Mouse (Mus musculus): ENCODE data around the gene Nemp1. TPM values are rescaled to one million over a fixed set of nuclear protein-coding genes. Genes with fewer than 3 reads are reported as not detected.
A peak's percentile ranks its signal among the peaks of the same experiment; 100 is the strongest.

Gene Nemp1
- polyA plus RNA-seq, 1 experiment = 2.5 TPM

DNA sequence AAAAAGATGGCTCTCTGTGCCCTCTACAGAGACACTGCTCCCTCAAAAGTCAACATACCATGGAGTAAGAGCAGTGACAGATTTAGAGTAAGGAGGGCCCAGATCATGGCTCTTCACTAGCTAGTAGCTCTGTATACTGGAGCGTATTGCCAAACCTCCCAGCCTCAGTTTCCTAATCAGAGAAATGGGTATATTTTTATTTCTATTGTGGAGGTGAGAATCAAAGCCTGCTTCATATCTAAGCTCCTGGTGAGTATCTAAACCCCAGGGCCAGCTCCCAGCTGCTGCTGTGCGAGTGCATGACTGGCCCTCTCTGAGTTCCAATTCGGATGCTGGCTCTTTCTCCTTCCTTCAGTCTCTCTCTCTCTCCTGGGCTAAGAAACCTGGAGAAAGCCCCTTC, 57.5 kb downstream of the Nemp1 start, which contains the start of gene Tac2:
TSS of gene Tac2 (plus strand) at position 301 of the 400 bp plus-strand sequence.
- TF ChIP-seq POLR2A (IDR thresholded peaks at IDR 0.05; ENCODE audit: low read depth, low read length) (no peak), CTCF (IDR thresholded peaks at IDR 0.05; ENCODE audit: extremely low read depth, insufficient read length, insufficient replicate concordance, low read depth, low read length) (no peak)

DNA sequence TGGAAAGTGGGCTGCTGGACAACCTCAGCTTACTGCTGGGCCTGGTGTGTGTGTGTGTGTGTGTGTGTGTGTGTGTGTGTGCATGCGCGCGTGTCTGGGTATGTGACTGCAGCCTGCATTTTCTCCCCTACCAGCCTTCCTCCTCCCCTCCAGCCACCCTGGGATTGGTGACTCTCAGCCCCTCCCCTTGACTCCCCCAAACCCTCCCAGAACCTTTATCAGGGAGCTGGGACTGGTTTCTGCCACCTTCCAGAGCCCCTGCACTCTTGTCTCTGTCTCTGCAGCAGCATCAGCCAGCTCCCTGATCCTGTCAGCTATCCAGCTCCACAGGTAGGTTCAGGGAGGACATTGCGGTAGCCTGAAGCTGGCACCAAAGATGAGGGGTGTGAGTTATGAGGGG, 58.4 kb downstream of the Nemp1 start:
- Histone ChIP-seq H3K36me3 (ENCODE audit: control insufficient read depth, insufficient read depth, low read length) (peaks cover 14% of the 10 kb centered on the region), H3K4me3 (ENCODE audit: low read depth, low read length) (no peak overlapping the region), H3K4me1 (ENCODE audit: control insufficient read depth, insufficient read depth, insufficient read length, low read length) (peaks cover 2% of the 10 kb centered on the region; the same call in 1 of the 2 replicates), H3K27me3 (ENCODE audit: control insufficient read depth, insufficient read depth, low read length) (no peaks in the 10 kb centered on the region), H3K27ac (ENCODE audit: insufficient read depth, low read depth, low read length) (no peak overlapping the region)
- TF ChIP-seq CTCF (IDR thresholded peaks at IDR 0.05; ENCODE audit: extremely low read depth, insufficient read length, insufficient replicate concordance, low read depth, low read length) = no peak
- TF ChIP-seq POLR2A (IDR thresholded peaks at IDR 0.05; ENCODE audit: low read depth, low read length) = no peak
- WGBS = 88% methylated on average over 4 of the region's 4 CpGs

More for the DNA sequence above, 57.5 kb downstream of the Nemp1 start, which contains the start of gene Tac2:
- H3K4me3 ChIP-seq (ENCODE audit: low read depth, low read length) = no peak within 1 kb of the TSS
- H3K27ac ChIP-seq (ENCODE audit: insufficient read depth, low read depth, low read length) = no peak within 1 kb of the TSS; the same call in 1 of the 2 replicates
- peaks cover 2% of the 10 kb centered on the region; the same call in 1 of the 2 replicates for H3K4me1 ChIP-seq (ENCODE audit: control insufficient read depth, insufficient read depth, insufficient read length, low read length)
- H3K27me3 ChIP-seq (ENCODE audit: control insufficient read depth, insufficient read depth, low read length) = no peaks in the 10 kb centered on the region
- H3K36me3 ChIP-seq (ENCODE audit: control insufficient read depth, insufficient read depth, low read length) = peaks cover 23% of the 10 kb centered on the region
- 95% methylated on average over 3 of the region's 3 CpGs for WGBS

DNA sequence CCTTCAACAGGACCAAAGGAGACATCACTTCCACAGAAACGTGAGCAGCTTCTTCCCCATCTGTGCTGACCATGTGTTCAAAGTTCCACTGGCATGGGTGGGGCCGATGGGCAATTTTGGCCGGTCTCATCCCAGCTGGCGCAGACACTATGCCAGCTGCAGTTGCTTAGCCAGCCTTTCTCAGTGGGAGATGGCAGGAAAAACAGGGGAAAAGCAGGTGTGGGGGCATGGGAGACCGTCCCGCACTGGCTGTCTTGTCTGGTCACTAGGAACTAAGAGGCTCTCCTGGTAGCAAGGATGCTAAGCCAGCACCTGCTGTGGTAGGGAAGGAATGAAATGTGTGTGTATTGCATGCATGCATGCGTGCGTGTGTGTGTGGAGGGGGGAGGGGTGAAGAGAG, 61.7 kb downstream of the Nemp1 start:
- H3K36me3 ChIP-seq (ENCODE audit: control insufficient read depth, insufficient read depth, low read length) = no peaks in the 10 kb centered on the region
- TF ChIP-seq POLR2A (IDR thresholded peaks at IDR 0.05; ENCODE audit: low read depth, low read length) = no peak
- no peak for TF ChIP-seq CTCF (IDR thresholded peaks at IDR 0.05; ENCODE audit: extremely low read depth, insufficient read length, insufficient replicate concordance, low read depth, low read length)
- 55% methylated on average over 8 of the region's 8 CpGs for WGBS
- H3K4me1 ChIP-seq (ENCODE audit: control insufficient read depth, insufficient read depth, insufficient read length, low read length) = peaks cover 2% of the 10 kb centered on the region; the same call in 1 of the 2 replicates
- no peak overlapping the region for H3K27ac ChIP-seq (ENCODE audit: insufficient read depth, low read depth, low read length)
- no peaks in the 10 kb centered on the region for H3K27me3 ChIP-seq (ENCODE audit: control insufficient read depth, insufficient read depth, low read length)
- no peak overlapping the region for H3K4me3 ChIP-seq (ENCODE audit: low read depth, low read length)

DNA sequence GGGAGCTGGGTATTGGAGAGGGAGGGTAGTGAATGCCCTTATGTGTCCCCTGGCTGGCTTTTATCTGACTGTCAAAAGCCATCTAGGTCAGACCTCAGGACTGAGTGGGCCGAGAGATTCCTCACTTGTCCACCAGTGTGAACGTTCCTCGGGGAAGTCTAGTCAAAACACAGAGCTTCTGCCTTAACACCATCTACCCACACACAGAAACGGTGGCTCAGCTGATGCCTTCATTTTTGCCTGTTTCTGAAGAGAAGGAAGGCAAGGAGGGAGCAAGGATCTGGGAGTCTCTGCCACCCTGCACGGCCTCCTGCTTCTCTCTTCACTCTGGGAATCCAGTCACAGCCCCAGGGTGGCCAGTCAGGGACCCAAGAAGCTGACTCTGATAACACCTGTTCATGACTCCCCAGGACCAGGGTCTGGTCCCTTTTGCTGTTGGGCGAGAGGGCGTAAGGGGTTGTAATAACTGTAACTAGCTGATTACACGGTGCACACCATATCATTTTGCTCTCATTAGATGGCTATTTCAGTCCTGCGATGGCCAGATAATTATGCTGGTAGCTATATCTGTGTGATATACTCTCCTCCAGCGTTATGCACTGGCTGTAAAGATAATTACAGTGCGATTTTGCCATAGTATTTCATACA, 63.7 kb downstream of the Nemp1 start:
- Histone ChIP-seq H3K4me3 (ENCODE audit: low read depth, low read length) (no peak overlapping the region), H3K27me3 (ENCODE audit: control insufficient read depth, insufficient read depth, low read length) (no peaks in the 10 kb centered on the region), H3K4me1 (ENCODE audit: control insufficient read depth, insufficient read depth, insufficient read length, low read length) (peaks cover 5% of the 10 kb centered on the region; the same call in 1 of the 2 replicates), H3K36me3 (ENCODE audit: control insufficient read depth, insufficient read depth, low read length) (no peaks in the 10 kb centered on the region), H3K27ac (ENCODE audit: insufficient read depth, low read depth, low read length) (no peak overlapping the region)
- 73% methylated on average over 11 of the region's 11 CpGs for WGBS
- TF ChIP-seq POLR2A (IDR thresholded peaks at IDR 0.05; ENCODE audit: low read depth, low read length) (no peak), CTCF (IDR thresholded peaks at IDR 0.05; ENCODE audit: extremely low read depth, insufficient read length, insufficient replicate concordance, low read depth, low read length) (no peak)

DNA sequence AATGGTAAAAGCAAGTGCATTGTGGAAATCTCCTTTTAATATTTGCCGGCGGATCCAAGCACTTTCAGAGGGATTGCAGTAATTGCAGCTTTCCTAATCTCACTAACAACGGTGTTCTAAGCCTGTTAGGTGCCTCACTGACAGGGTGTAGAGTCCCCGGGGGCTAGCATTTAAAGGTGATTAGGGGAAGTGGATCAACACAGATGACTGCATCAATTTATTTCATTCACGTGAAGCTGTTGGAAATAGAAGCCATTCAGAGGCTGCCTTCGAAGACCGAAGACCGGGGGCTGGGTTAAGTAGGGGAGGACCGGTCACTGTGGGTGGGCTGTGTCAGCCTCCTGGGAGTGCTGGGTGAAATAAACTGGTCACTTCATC, 64.2 kb downstream of the Nemp1 start:
- Histone ChIP-seq H3K27me3 (ENCODE audit: control insufficient read depth, insufficient read depth, low read length) (no peaks in the 10 kb centered on the region), H3K4me3 (ENCODE audit: low read depth, low read length) (no peak overlapping the region), H3K27ac (ENCODE audit: insufficient read depth, low read depth, low read length) (no peak overlapping the region), H3K36me3 (ENCODE audit: control insufficient read depth, insufficient read depth, low read length) (no peaks in the 10 kb centered on the region), H3K4me1 (ENCODE audit: control insufficient read depth, insufficient read depth, insufficient read length, low read length) (peaks cover 5% of the 10 kb centered on the region; the same call in 1 of the 2 replicates)
- 61% methylated on average over 9 of the region's 9 CpGs for WGBS
- no peak for TF ChIP-seq CTCF (IDR thresholded peaks at IDR 0.05; ENCODE audit: extremely low read depth, insufficient read length, insufficient replicate concordance, low read depth, low read length)
- TF ChIP-seq POLR2A (IDR thresholded peaks at IDR 0.05; ENCODE audit: low read depth, low read length) = no peak

DNA sequence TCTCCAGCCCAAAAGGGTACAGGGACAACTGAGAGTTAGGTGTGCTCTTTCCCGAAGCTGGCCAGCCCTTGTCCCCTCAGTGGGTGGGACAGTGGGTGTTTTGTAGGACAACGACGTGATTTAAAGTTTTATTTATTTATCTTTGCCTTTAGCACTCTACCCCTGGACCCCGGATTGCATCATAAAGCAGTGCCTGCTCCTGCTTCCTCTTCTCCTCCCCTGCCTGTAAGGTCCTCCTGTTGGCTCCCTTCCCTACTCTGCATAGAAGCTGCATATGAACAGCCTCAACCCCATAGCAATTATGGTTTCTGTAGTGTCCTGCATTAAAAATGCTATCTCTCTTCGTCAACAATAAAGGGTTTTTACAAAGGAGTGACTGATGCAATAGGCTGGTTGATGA, 64.7 kb downstream of the Nemp1 start:
- Histone ChIP-seq H3K4me1 (ENCODE audit: control insufficient read depth, insufficient read depth, insufficient read length, low read length) (peaks cover 9% of the 10 kb centered on the region; the same call in 1 of the 2 replicates), H3K36me3 (ENCODE audit: control insufficient read depth, insufficient read depth, low read length) (no peaks in the 10 kb centered on the region), H3K27me3 (ENCODE audit: control insufficient read depth, insufficient read depth, low read length) (no peaks in the 10 kb centered on the region), H3K4me3 (ENCODE audit: low read depth, low read length) (no peak overlapping the region), H3K27ac (ENCODE audit: insufficient read depth, low read depth, low read length) (no peak overlapping the region)
- 16% methylated on average over 5 of the region's 5 CpGs for WGBS
- TF ChIP-seq POLR2A (IDR thresholded peaks at IDR 0.05; ENCODE audit: low read depth, low read length) = no peak
- no peak for TF ChIP-seq CTCF (IDR thresholded peaks at IDR 0.05; ENCODE audit: extremely low read depth, insufficient read length, insufficient replicate concordance, low read depth, low read length)

DNA sequence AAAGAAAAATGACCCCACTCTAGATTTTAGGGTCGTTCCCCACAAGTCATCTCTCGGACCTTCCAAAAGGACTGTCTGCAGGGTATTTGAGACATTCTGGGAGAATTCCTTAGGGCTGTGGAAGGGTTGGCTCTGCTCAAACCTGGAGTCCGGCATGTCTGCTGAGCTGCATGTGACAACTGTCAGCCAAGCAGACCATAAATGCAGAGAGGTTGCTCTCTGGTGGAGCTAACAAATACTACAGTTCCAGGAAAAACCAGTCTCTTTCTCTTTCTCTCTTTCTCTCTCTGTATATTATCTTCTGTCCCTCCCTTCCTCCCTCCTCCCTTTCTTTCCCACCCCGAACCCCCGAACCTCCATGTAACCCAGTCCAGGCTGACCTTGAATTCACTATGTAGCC, 67.7 kb downstream of the Nemp1 start:
- Histone ChIP-seq H3K27me3 (ENCODE audit: control insufficient read depth, insufficient read depth, low read length) (no peaks in the 10 kb centered on the region), H3K4me3 (ENCODE audit: low read depth, low read length) (no peak overlapping the region), H3K4me1 (ENCODE audit: control insufficient read depth, insufficient read depth, insufficient read length, low read length) (peaks cover 24% of the 10 kb centered on the region; the same call in 1 of the 2 replicates), H3K36me3 (ENCODE audit: control insufficient read depth, insufficient read depth, low read length) (no peaks in the 10 kb centered on the region), H3K27ac (ENCODE audit: insufficient read depth, low read depth, low read length) (no peak overlapping the region; the same call in 1 of the 2 replicates)
- no peak for TF ChIP-seq POLR2A (IDR thresholded peaks at IDR 0.05; ENCODE audit: low read depth, low read length)
- peak; percentile 66; the same call in 1 of the 2 replicates for TF ChIP-seq CTCF (IDR thresholded peaks at IDR 0.05; ENCODE audit: extremely low read depth, insufficient read length, insufficient replicate concordance, low read depth, low read length)
- 20% methylated on average over 5 of the region's 5 CpGs for WGBS

Measured in small intestine, adult 2 months (tissue).